Mouse (Mus musculus) MEL (cell line): Measurements from ENCODE around the gene Mrpl58. TPM values are rescaled to one million over a fixed set of nuclear protein-coding genes. Genes with fewer than 3 reads are reported as not detected.

ENCODE experiments used
- DNase-seq: peaks from one replicate; pipeline ENCODE4 v3.0.0; 2011; ENCODE audit warnings: low read depth, low spot score
- H3K27ac ChIP-seq: 2 replicates; pipeline ENCODE4 v1.5.1; 2012; ENCODE audit warnings: low read depth, mild to moderate bottlenecking, control low read depth, low read length, moderate library complexity; ENCODE audit not compliant: control insufficient read depth
- H3K27me3 ChIP-seq, 2 experiments: fragments of 150-350 bp in 1 of 2; sonication (generic) in 1 of 2; 2 replicates each; pipeline ENCODE4 v1.6.1; 2012; ENCODE audit warnings: low read length in 2 of 2, mild to moderate bottlenecking in 2 of 2, improper control_type of control experiment in 1 of 2, moderate library complexity in 1 of 2; ENCODE audit not compliant: insufficient read depth in 2 of 2, control insufficient read depth in 1 of 2
- H3K36me3 ChIP-seq, 2 experiments: 2 replicates each; pipeline ENCODE4 v1.6.1; 2012 to 2014; ENCODE audit warnings: low read length in 2 of 2, improper control_type of control experiment in 1 of 2, inconsistent platforms in 1 of 2, mild to moderate bottlenecking in 1 of 2; ENCODE audit not compliant: insufficient read depth in 2 of 2, control insufficient read depth in 1 of 2
- H3K4me1 ChIP-seq, 2 experiments: fragments of 150-350 bp in 1 of 2; sonication (generic) in 1 of 2; 2 replicates each; pipeline ENCODE4 v1.6.1; 2012; ENCODE audit warnings: low read length in 2 of 2, improper control_type of control experiment in 1 of 2, mild to moderate bottlenecking in 1 of 2; ENCODE audit not compliant: insufficient read depth in 2 of 2, control insufficient read depth in 1 of 2
- H3K4me3 ChIP-seq, 2 experiments: fragments of 150-350 bp in 1 of 2; sonication (generic) in 1 of 2; 2 replicates each; pipeline ENCODE4 v1.5.1; 2012; ENCODE audit warnings: low read depth in 2 of 2, low read length in 2 of 2, mild to moderate bottlenecking in 2 of 2, moderate library complexity in 2 of 2, control low read depth in 1 of 2, improper control_type of control experiment in 1 of 2; ENCODE audit not compliant: control insufficient read depth in 1 of 2, insufficient read depth in 1 of 2
- H3K79me2 ChIP-seq: 2 replicates; pipeline ENCODE4 v1.6.1; 2012; ENCODE audit warnings: mild to moderate bottlenecking, low read length, moderate library complexity; ENCODE audit not compliant: control insufficient read depth, poor library complexity, insufficient read depth
- H3K9ac ChIP-seq: 2 replicates; pipeline ENCODE4 v1.6.1; 2012; ENCODE audit warnings: low read depth, mild to moderate bottlenecking, control low read depth, low read length, moderate library complexity; ENCODE audit not compliant: control insufficient read depth, poor library complexity, severe bottlenecking
- H3K9me3 ChIP-seq: fragments of 150-350 bp; sonication (generic); replicated peaks from 2 replicates; pipeline ENCODE4 v1.6.1; 2012; ENCODE audit warnings: mild to moderate bottlenecking, low read length, improper control_type of control experiment, moderate library complexity; ENCODE audit not compliant: insufficient read depth
- BHLHE40 ChIP-seq: IDR thresholded peaks from 2 replicates; pipeline ENCODE4 v1.6.1; 2012; ENCODE audit warnings: low read depth, mild to moderate bottlenecking, inconsistent platforms, low read length, improper control_type of control experiment, borderline replicate concordance
- CHD1 ChIP-seq: IDR thresholded peaks from 2 replicates; pipeline ENCODE4 v1.6.1; 2012; ENCODE audit warnings: low read depth, mild to moderate bottlenecking, inconsistent platforms, low read length, improper control_type of control experiment
- CHD2 ChIP-seq: IDR thresholded peaks from 2 replicates; pipeline ENCODE4 v1.6.1; 2011; ENCODE audit warnings: low read length, improper control_type of control experiment
- ELF1 ChIP-seq: IDR thresholded peaks from 2 replicates; pipeline ENCODE4 v1.6.1; 2014; ENCODE audit warnings: low read depth, mild to moderate bottlenecking, inconsistent platforms, low read length, improper control_type of control experiment, moderate library complexity
- EP300 ChIP-seq, 2 experiments: IDR thresholded peaks; 2 replicates each; pipeline ENCODE4 v1.6.1; 2011; ENCODE audit warnings: improper control_type of control experiment in 2 of 2, low read length in 2 of 2, low read depth in 1 of 2, mild to moderate bottlenecking in 1 of 2
- ETS1 ChIP-seq: IDR thresholded peaks from 2 replicates; pipeline ENCODE4 v1.6.1; 2012; ENCODE audit warnings: low read depth, mild to moderate bottlenecking, inconsistent platforms, low read length, improper control_type of control experiment, moderate library complexity
- GABPA ChIP-seq: IDR thresholded peaks from 2 replicates; pipeline ENCODE4 v1.6.1; 2012; ENCODE audit warnings: low read depth, mild to moderate bottlenecking, inconsistent platforms, low read length, improper control_type of control experiment, moderate library complexity
- GATA1 ChIP-seq: IDR thresholded peaks from 2 replicates; pipeline ENCODE4 v1.6.1; 2011; ENCODE audit warnings: low read depth, low read length, improper control_type of control experiment
- HCFC1 ChIP-seq: IDR thresholded peaks from 2 replicates; pipeline ENCODE4 v1.6.1; 2012; ENCODE audit warnings: low read depth, mild to moderate bottlenecking, inconsistent platforms, low read length, improper control_type of control experiment, moderate library complexity
- JUND ChIP-seq: IDR thresholded peaks from 2 replicates; pipeline ENCODE4 v1.6.1; 2011; ENCODE audit warnings: low read depth, mild to moderate bottlenecking, improper control_type of control experiment, low read length
- KAT2A ChIP-seq: conservative IDR thresholded peaks from 2 replicates; pipeline ENCODE4 v1.6.1; 2012; ENCODE audit warnings: low read depth, low read length, improper control_type of control experiment, inconsistent platforms
- MAFK ChIP-seq: IDR thresholded peaks from 2 replicates; pipeline ENCODE4 v1.6.1; 2011; ENCODE audit warnings: low read depth, mild to moderate bottlenecking, low read length, improper control_type of control experiment, borderline replicate concordance
- MAX ChIP-seq: IDR thresholded peaks from 2 replicates; pipeline ENCODE4 v1.6.1; 2011; ENCODE audit warnings: low read length, improper control_type of control experiment
- MAZ ChIP-seq: IDR thresholded peaks from 2 replicates; pipeline ENCODE4 v1.6.1; 2012; ENCODE audit warnings: low read depth, mild to moderate bottlenecking, inconsistent platforms, low read length, improper control_type of control experiment
- MEF2A ChIP-seq: IDR thresholded peaks from 2 replicates; pipeline ENCODE4 v1.6.1; 2014; ENCODE audit warnings: low read depth, mild to moderate bottlenecking, inconsistent platforms, low read length, improper control_type of control experiment; ENCODE audit not compliant: poor library complexity, insufficient replicate concordance, severe bottlenecking; ENCODE audit errors: extremely low read depth
- MXI1 ChIP-seq: IDR thresholded peaks from 2 replicates; pipeline ENCODE4 v1.6.1; 2011; ENCODE audit warnings: mild to moderate bottlenecking, low read depth, low read length, improper control_type of control experiment
- MYB ChIP-seq: IDR thresholded peaks from 2 replicates; pipeline ENCODE4 v1.6.1; 2011; ENCODE audit warnings: mild to moderate bottlenecking, low read depth, low read length, improper control_type of control experiment
- MYC ChIP-seq: IDR thresholded peaks from 2 replicates; pipeline ENCODE4 v1.6.1; 2011; ENCODE audit warnings: low read depth, mild to moderate bottlenecking, low read length, improper control_type of control experiment, moderate library complexity
- NELFE ChIP-seq: IDR thresholded peaks from 2 replicates; pipeline ENCODE4 v1.6.1; 2011; ENCODE audit warnings: low read depth, low read length, improper control_type of control experiment
- NRF1 ChIP-seq: IDR thresholded peaks from 2 replicates; pipeline ENCODE4 v1.6.1; 2014; ENCODE audit warnings: low read depth, mild to moderate bottlenecking, inconsistent platforms, low read length, improper control_type of control experiment, moderate library complexity; ENCODE audit not compliant: poor library complexity, insufficient read depth, severe bottlenecking
- POLR2A ChIP-seq, 2 experiments: IDR thresholded peaks; 2 replicates each; pipeline ENCODE4 v1.6.1; 2011 to 2012; ENCODE audit warnings: low read length in 2 of 2, mild to moderate bottlenecking in 2 of 2, control low read depth in 1 of 2, improper control_type of control experiment in 1 of 2, low read depth in 1 of 2, moderate library complexity in 1 of 2; ENCODE audit not compliant: control insufficient read depth in 1 of 2, insufficient read depth in 1 of 2, poor library complexity in 1 of 2
- POLR2AphosphoS2 ChIP-seq: IDR thresholded peaks from 2 replicates; pipeline ENCODE4 v1.6.1; 2011; ENCODE audit warnings: low read length, improper control_type of control experiment
- POLR2AphosphoS5 ChIP-seq: IDR thresholded peaks from 2 replicates; pipeline ENCODE4 v1.6.1; 2012; ENCODE audit warnings: low read depth, borderline replicate concordance, mild to moderate bottlenecking, inconsistent platforms, low read length, moderate library complexity, mixed read lengths
- RCOR1 ChIP-seq: IDR thresholded peaks from 2 replicates; pipeline ENCODE4 v1.6.1; 2012; ENCODE audit warnings: low read depth, mild to moderate bottlenecking, inconsistent platforms, low read length, improper control_type of control experiment
- SIN3A ChIP-seq: IDR thresholded peaks from 2 replicates; pipeline ENCODE4 v1.6.1; 2012; ENCODE audit warnings: low read length, improper control_type of control experiment, inconsistent platforms
- SMC3 ChIP-seq: IDR thresholded peaks from 2 replicates; pipeline ENCODE4 v1.6.1; 2011; ENCODE audit warnings: low read depth, low read length, improper control_type of control experiment
- TAL1 ChIP-seq: IDR thresholded peaks from 2 replicates; pipeline ENCODE4 v1.6.1; 2012; ENCODE audit warnings: mild to moderate bottlenecking, inconsistent platforms, low read length, moderate library complexity, mixed read lengths
- TBP ChIP-seq: IDR thresholded peaks from 2 replicates; pipeline ENCODE4 v1.8.0; 2011; ENCODE audit warnings: low read depth, low read length, improper control_type of control experiment
- TCF12 ChIP-seq: IDR thresholded peaks from 2 replicates; pipeline ENCODE4 v1.6.1; 2014; ENCODE audit warnings: low read depth, mild to moderate bottlenecking, inconsistent platforms, low read length, improper control_type of control experiment, moderate library complexity
- UBTF ChIP-seq: IDR thresholded peaks from 2 replicates; pipeline ENCODE4 v1.6.1; 2012; ENCODE audit warnings: low read depth, mild to moderate bottlenecking, inconsistent platforms, low read length, improper control_type of control experiment, moderate library complexity, borderline replicate concordance; ENCODE audit not compliant: insufficient read depth
- USF1 ChIP-seq: IDR thresholded peaks from 2 replicates; pipeline ENCODE4 v1.6.1; 2014; ENCODE audit warnings: low read depth, mild to moderate bottlenecking, inconsistent platforms, low read length, improper control_type of control experiment, moderate library complexity
- USF2 ChIP-seq, 2 experiments: IDR thresholded peaks; 2 replicates each; pipeline ENCODE4 v1.6.1; 2011 to 2012; ENCODE audit warnings: improper control_type of control experiment in 2 of 2, low read length in 2 of 2, borderline replicate concordance in 1 of 2, inconsistent platforms in 1 of 2, low read depth in 1 of 2, mild to moderate bottlenecking in 1 of 2; ENCODE audit not compliant: insufficient read depth in 1 of 2
- ZC3H11A ChIP-seq: IDR thresholded peaks from 2 replicates; pipeline ENCODE4 v1.6.1; 2012; ENCODE audit warnings: low read depth, mild to moderate bottlenecking, inconsistent platforms, low read length, improper control_type of control experiment
- ZMIZ1 ChIP-seq: IDR thresholded peaks from 2 replicates; pipeline ENCODE4 v1.6.1; 2012; ENCODE audit warnings: low read depth, mild to moderate bottlenecking, inconsistent platforms, low read length, improper control_type of control experiment, moderate library complexity
- ZNF384 ChIP-seq: IDR thresholded peaks from 2 replicates; pipeline ENCODE4 v1.6.1; 2012; ENCODE audit warnings: low read depth, mild to moderate bottlenecking, inconsistent platforms, low read length, improper control_type of control experiment
- polyA plus RNA-seq, 2 experiments: library from polyadenylated mRNA; stranded (reverse) in 1 of 2; unstranded in 1 of 2; fragments of >175 nt in 1 of 2; fragments of >200 nt in 1 of 2; gene quantifications; 2 replicates each; pipeline versions ENCODE4 v1.2.1 to v1.2.4; 2012; ENCODE audit warnings: low replicate concordance in 2 of 2, low read depth in 1 of 2; ENCODE audit not compliant: insufficient read length in 2 of 2, insufficient read depth in 1 of 2, missing spikeins in 1 of 2
- total RNA-seq: library from RNA; depleted of rRNA; stranded (reverse); fragments of 300-350 nt; gene quantifications from 2 replicates; pipeline ENCODE4 v1.2.3, GENCODE M21; 2012

The Mrpl58 gene
- total and polyA plus RNA-seq, 3 experiments, result 137 TPM; not detected in 1

DNA sequence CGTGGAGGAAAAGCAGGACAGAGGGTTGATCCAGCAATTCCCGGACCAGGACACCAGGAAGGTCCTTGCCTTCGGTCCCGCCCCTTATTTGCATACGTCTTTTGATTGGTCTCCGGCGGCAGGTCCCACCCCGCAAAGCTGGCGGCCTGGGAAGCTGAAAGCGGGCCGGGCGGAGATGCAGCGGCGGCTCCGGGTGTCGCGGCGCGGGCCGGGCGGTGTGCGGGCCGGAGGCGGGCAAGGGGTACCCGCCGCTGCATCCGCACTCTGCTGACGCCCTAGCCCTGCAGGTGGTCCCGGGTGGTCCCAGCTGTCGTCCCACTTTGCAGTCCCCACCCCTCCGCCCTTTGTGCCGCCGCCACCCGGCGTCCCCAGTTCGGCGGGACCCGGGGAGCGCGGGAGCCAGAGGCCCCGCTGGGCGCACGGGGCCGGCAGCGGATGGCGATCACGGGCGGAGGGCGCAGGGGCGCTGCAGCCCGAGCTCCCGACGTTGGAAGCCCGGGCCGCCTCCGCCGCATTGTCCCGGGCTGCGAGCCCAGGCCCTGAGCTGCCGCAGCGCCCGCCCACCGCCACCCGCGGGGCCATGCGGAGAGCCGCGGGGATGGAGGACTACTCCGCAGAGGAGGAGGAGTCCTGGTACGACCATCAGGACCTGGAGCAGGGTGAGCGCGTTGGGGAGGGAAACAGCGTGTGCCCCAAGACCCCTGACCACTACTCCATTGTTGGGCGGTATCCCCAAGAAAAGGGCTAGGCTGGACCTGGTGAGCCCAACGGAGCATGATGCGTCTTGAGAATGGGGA is 21.6 kb upstream of the Mrpl58 start, which contains the start of gene Cdr2l:
TSS of gene Cdr2l (plus strand) at position 174 of the 797 bp plus-strand sequence.
- Histone ChIP-seq H3K27ac (no peak within 1 kb of the TSS), H3K4me3 (peak within 1 kb of the TSS; percentile 84 to 88), H3K9ac (peak within 1 kb of the TSS; percentile 83)
- TF ChIP-seq POLR2A (IDR thresholded peaks at IDR 0.05; ENCODE audit: control insufficient read depth in 1 of 2, insufficient read depth in 1 of 2, low read depth in 1 of 2, low read length in 2 of 2, poor library complexity in 1 of 2) (peak; percentile 58 to 72; a peak in 3 of 4 replicates), SMC3 (no peak), ZC3H11A (no peak), MXI1 (peak; percentile 69), POLR2AphosphoS2 (peak; percentile 33; the same call in 1 of the 2 replicates), POLR2AphosphoS5 (no peak), CHD2 (no peak), CHD1 (no peak), NRF1 (no peak), MAZ (no peak), USF2 (IDR thresholded peaks at IDR 0.05; ENCODE audit: borderline replicate concordance in 1 of 2, insufficient read depth in 1 of 2, low read depth in 1 of 2, low read length in 2 of 2) (no peak), ZMIZ1 (no peak), KAT2A (no peak), GATA1 (no peak), HCFC1 (peak; percentile 47; the same call in 1 of the 2 replicates), JUND (no peak), ELF1 (peak; percentile 36; the same call in 1 of the 2 replicates), SIN3A (peak; percentile 50; the same call in 1 of the 2 replicates), USF1 (no peak), NELFE (peak; percentile 46), MAFK (no peak), UBTF (peak; percentile 76; the same call in 1 of the 2 replicates), RCOR1 (no peak), MYB (no peak), ETS1 (no peak), EP300 (IDR thresholded peaks at IDR 0.05; ENCODE audit: low read depth in 1 of 2, low read length in 2 of 2) (no peak; a peak in 1 of 4 replicates), MAX (no peak), ZNF384 (no peak), BHLHE40 (no peak), TAL1 (no peak), GABPA (no peak), MYC (no peak), MEF2A (no peak), TCF12 (no peak), TBP (0 out of 2 replicates have a peak, but pooled peaks have one; percentile 10)

More for the DNA sequence above, 21.6 kb upstream of the Mrpl58 start, which contains the start of gene Cdr2l:
- H3K4me1 ChIP-seq, result peaks cover 10 to 23% of the 10 kb centered on the region in 2 experiments; a peak in 3 of 4 replicates
- peaks cover 0 to 11% of the 10 kb centered on the region in 2 experiments; a peak in 2 of 4 replicates for H3K36me3 ChIP-seq
- peak; percentile 86 for DNase-seq
- peaks cover 4% of the 10 kb centered on the region; the same call in 1 of the 2 replicates for H3K79me2 ChIP-seq
- H3K9me3 ChIP-seq, result no peaks in the 10 kb centered on the region
- no peaks in the 10 kb centered on the region for H3K27me3 ChIP-seq
